Mouse (Mus musculus) myocyte (in vitro differentiated cells): ENCODE results near the gene Elovl7.

Source experiments
- CEBPB ChIP-seq: IDR thresholded peaks from 2 replicates; pipeline ENCODE4 v1.6.1; 2011; ENCODE audit warnings: mild to moderate bottlenecking, moderate library complexity; ENCODE audit not compliant: poor library complexity, insufficient read depth, severe bottlenecking
- E2F4 ChIP-seq: IDR thresholded peaks from one replicate; pipeline ENCODE4 v1.6.1; 2011; ENCODE audit warnings: mild to moderate bottlenecking, control low read depth, moderate library complexity; ENCODE audit not compliant: insufficient read depth
- MAX ChIP-seq: IDR thresholded peaks from one replicate; pipeline ENCODE4 v1.6.1; 2011; ENCODE audit warnings: low read depth, mild to moderate bottlenecking, control low read depth
- MYOD1 ChIP-seq, 3 experiments: IDR thresholded peaks; one replicate each; pipeline ENCODE4 v1.6.1; 2011; ENCODE audit warnings: control low read depth in 2 of 3, low read depth in 2 of 3, mild to moderate bottlenecking in 2 of 3, moderate library complexity in 1 of 3; ENCODE audit not compliant: insufficient read length in 2 of 3, control insufficient read depth in 1 of 3
- MYOG ChIP-seq, 3 experiments: IDR thresholded peaks; one replicate each; pipeline ENCODE4 v1.6.1; 2011; ENCODE audit warnings: control low read depth in 2 of 3, low read depth in 2 of 3, mild to moderate bottlenecking in 2 of 3; ENCODE audit not compliant: insufficient read length in 2 of 3, control insufficient read depth in 1 of 3, insufficient read depth in 1 of 3
- POLR2A ChIP-seq: IDR thresholded peaks from one replicate; pipeline ENCODE4 v1.6.1; 2011; ENCODE audit warnings: low read depth, mild to moderate bottlenecking, control low read depth, moderate library complexity; ENCODE audit not compliant: insufficient read length
- POLR2AphosphoS2 ChIP-seq: IDR thresholded peaks from one replicate; pipeline ENCODE4 v1.6.1; 2011; ENCODE audit warnings: low read depth, control low read depth; ENCODE audit not compliant: insufficient read length
- SRF ChIP-seq: IDR thresholded peaks from one replicate; pipeline ENCODE4 v1.6.1; 2011; ENCODE audit warnings: low read depth; ENCODE audit not compliant: control insufficient read depth, insufficient read length
- TCF12 ChIP-seq: IDR thresholded peaks from one replicate; pipeline ENCODE4 v1.6.1; 2011; ENCODE audit warnings: mild to moderate bottlenecking, control low read depth; ENCODE audit not compliant: poor library complexity, insufficient read depth, severe bottlenecking
- TCF3 ChIP-seq: IDR thresholded peaks from one replicate; pipeline ENCODE4 v1.6.1; 2011; ENCODE audit warnings: low read depth, control low read depth; ENCODE audit not compliant: insufficient read length
- USF1 ChIP-seq: IDR thresholded peaks from one replicate; pipeline ENCODE4 v1.6.1; 2011; ENCODE audit warnings: low read depth, mild to moderate bottlenecking, control low read depth, moderate library complexity

DNA sequence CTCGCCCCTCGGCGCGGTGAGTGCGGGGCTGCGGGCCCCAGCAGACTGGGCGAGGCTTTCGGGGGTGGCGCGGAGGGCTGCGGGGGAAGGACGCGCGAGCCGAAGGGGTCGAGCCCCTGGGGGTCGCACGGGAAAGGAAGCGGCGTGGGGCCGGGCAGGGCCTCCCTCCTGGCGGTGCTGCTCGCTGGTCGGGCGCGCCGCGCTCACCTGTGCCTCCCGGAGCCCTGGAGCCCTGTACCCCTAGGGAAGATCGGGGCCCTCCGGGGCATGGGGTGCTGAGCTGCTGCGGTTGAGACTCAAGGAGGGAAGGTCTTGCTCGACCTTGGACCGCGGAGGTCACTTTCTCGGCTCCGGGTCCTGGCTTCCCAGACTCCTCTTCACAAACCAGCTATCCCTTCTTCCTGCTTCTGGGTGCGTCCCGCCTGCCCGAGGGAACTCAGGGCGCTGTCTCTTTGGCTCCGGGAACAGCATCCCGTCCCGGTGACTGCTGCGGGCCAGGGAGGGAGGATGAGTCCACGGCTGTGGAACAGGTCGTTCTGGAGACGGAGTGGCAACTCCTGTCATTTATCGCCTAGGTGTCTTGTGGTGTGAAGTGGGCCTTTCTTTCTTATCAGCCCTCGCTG, 392 bp downstream of the Elovl7 start:
- TF ChIP-seq POLR2A (no peak), SRF (no peak), MYOD1 (IDR thresholded peaks at IDR 0.05; ENCODE audit: control insufficient read depth in 1 of 3, insufficient read length in 2 of 3, low read depth in 2 of 3) (no peak), TCF12 (no peak), CEBPB (no peak), USF1 (no peak), POLR2AphosphoS2 (no peak), MAX (no peak), TCF3 (no peak), MYOG (IDR thresholded peaks at IDR 0.05; ENCODE audit: control insufficient read depth in 1 of 3, insufficient read depth in 1 of 3, insufficient read length in 2 of 3, low read depth in 2 of 3) (no peak), E2F4 (no peak)
